Mouse (Mus musculus): ENCODE data around the gene Krt79. TPM values are rescaled to one million over a fixed set of nuclear protein-coding genes. Genes with fewer than 3 reads are reported as not detected.

Gene Krt79
- polyA plus RNA-seq, 1 experiment from 2014 or later = 0.49 TPM

DNA sequence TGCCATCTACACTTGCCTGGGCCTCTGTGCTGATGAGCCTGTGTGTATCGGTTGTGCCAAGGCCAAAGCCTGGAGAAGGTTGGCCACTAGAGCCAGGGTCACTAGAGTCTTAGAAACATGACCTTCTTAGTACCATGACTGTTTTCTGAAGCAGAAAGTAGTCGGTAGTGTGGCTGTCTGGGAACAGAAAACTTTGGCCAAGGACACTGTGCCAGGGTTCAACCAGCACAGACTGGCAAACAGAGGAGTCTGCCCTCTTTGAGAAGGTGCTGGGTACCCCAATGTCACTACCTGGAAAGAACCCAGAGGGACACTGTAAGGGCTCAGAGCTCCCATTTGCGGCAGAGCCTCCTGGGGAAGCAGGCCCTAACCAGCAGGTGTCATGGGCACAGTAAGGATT is 36.5 kb upstream of the Krt79 start:
- peak; percentile 10; the same call in 1 of the 2 replicates for ATAC-seq (ENCODE audit: low FRiP score, low TSS enrichment)
- H3K4me1 ChIP-seq (ENCODE audit: control insufficient read depth, insufficient read depth, low read length) = peaks cover 32% of the 10 kb centered on the region
- H3K4me3 ChIP-seq (ENCODE audit: low read length) = no peak overlapping the region
- peak overlapping the region; percentile 57; the same call in 1 of the 2 replicates for H3K9ac ChIP-seq (ENCODE audit: low read depth, low read length)
- WGBS = 36% methylated on average over 3 of the region's 3 CpGs
- H3K36me3 ChIP-seq (ENCODE audit: control insufficient read depth, insufficient read depth, low read length) = no peaks in the 10 kb centered on the region
- no peaks in the 10 kb centered on the region for H3K9me3 ChIP-seq (ENCODE audit: control insufficient read depth, low read length)
- H3K4me2 ChIP-seq (replicated peaks; ENCODE audit: low read depth, low read length) = peak overlapping the region; percentile 58
- no peaks in the 10 kb centered on the region for H3K27me3 ChIP-seq (ENCODE audit: control insufficient read depth, insufficient read depth, low read length)
- peak overlapping the region; percentile 92 for H3K27ac ChIP-seq (ENCODE audit: low read depth, low read length)

DNA sequence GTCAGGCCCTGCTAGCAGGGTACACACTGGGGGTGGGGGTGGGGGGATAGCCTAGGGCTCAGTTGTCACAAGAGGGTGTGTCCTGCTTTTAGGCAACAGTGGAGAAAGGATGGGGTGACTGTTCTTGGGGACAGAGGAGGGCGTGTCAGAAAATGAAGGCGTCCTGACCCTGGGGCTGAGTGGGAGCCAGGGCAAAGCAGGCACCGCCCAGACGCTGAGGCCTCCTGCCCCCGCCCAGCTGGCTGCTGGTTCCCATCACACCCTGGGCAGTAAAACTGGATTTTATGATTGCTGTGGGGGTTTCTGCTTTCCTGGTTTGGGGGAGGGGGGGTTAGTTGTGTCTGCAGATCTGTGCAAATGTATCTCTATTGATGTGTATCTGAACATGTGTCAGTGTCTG is 35.9 kb upstream of the Krt79 start:
- ATAC-seq (ENCODE audit: low FRiP score, low TSS enrichment) = no peak; the same call in 1 of the 2 replicates
- H3K4me2 ChIP-seq (replicated peaks; ENCODE audit: low read depth, low read length) = no peak overlapping the region

DNA sequence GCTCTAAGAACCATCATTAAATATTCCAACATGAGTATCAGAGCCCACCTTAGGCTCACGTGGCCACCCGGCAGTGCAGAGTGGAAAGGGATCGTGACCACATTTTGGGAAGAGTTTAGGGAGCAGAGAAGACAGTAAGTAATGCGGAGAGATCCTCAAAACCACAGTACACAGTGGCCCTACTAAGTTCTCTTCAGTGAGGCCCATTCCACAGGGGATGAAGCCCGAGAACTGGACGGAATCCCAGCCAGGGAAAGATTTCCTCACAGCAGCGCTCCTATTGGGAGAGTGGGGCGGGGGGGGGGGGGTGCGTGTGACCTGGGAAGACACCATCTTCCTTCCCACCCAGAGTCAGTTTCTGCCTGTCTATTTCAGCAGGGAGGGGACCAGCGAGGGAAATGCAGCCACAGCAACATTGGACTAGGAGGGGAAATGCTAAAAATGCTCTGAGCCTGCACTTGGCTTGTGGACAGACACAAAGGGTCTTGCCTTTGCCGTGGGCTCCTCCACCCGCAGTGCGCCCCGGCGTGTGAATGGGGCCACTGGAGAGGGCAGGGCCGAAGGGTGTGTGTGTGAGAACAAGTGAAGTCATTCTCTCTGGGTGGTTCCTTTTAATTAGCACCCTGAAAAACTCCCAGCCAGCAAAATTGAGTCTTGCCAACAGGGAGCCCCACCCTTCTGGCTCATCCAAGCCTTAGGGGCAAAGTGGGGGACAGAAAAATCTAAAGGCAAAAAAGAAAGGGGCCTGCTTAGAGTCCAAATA is 34.1 kb upstream of the Krt79 start:
- no peak for ATAC-seq (ENCODE audit: low FRiP score, low TSS enrichment)
- no peaks in the 10 kb centered on the region for H3K36me3 ChIP-seq (ENCODE audit: control insufficient read depth, insufficient read depth, low read length)
- no peaks in the 10 kb centered on the region for H3K9me3 ChIP-seq (ENCODE audit: control insufficient read depth, low read length)
- no peaks in the 10 kb centered on the region for H3K27me3 ChIP-seq (ENCODE audit: control insufficient read depth, insufficient read depth, low read length)
- peaks cover 32% of the 10 kb centered on the region for H3K4me1 ChIP-seq (ENCODE audit: control insufficient read depth, insufficient read depth, low read length)
- H3K4me2 ChIP-seq (replicated peaks; ENCODE audit: low read depth, low read length) = no peak overlapping the region
- peak overlapping the region; percentile 27; the same call in 1 of the 2 replicates for H3K27ac ChIP-seq (ENCODE audit: low read depth, low read length)
- H3K9ac ChIP-seq (ENCODE audit: low read depth, low read length) = no peak overlapping the region
- no peak overlapping the region for H3K4me3 ChIP-seq (ENCODE audit: low read length)
- 64% methylated on average over 16 of the region's 16 CpGs for WGBS

More for the DNA sequence above, 35.9 kb upstream of the Krt79 start:
- 19% methylated on average over 5 of the region's 5 CpGs for WGBS
- Histone ChIP-seq H3K9me3 (ENCODE audit: control insufficient read depth, low read length) (no peaks in the 10 kb centered on the region), H3K27ac (ENCODE audit: low read depth, low read length) (peak overlapping the region; percentile 92), H3K4me1 (ENCODE audit: control insufficient read depth, insufficient read depth, low read length) (peaks cover 32% of the 10 kb centered on the region), H3K27me3 (ENCODE audit: control insufficient read depth, insufficient read depth, low read length) (no peaks in the 10 kb centered on the region), H3K4me3 (ENCODE audit: low read length) (no peak overlapping the region), H3K9ac (ENCODE audit: low read depth, low read length) (no peak overlapping the region; the same call in 1 of the 2 replicates), H3K36me3 (ENCODE audit: control insufficient read depth, insufficient read depth, low read length) (no peaks in the 10 kb centered on the region)

DNA sequence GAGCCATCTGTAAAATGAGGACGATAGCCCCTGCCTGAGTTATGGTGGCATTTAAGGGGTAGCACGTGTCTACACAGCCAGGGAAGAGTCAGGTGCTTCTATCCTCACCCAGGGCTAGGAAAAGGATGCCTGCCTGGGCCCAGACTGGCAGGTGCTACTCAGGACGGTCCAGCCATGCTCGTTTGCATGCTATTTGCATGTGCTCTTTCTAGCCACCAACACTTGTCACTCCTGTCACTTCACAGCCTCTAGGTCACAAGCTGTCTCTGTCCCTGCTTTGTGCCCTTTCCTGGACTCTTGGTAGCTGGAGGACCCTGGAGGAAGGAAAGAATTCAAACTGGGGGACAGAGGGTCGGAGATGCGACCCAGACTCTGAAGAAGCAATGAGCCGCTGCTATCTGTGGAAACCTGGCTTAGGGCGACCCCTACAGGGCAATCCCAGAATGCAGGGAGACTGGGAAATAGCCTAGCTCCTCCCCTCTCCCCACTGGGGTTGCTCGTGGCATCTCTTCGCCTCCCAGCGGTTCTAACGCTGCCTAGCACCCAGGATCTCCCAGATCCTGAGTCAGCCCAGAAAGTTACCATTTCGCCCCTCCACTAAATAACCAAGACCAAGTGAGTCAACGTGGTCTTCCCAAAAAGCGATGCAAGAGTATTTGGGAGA is 33.4 kb upstream of the Krt79 start:
- Histone ChIP-seq H3K4me2 (replicated peaks; ENCODE audit: low read depth, low read length) (no peak overlapping the region), H3K9me3 (ENCODE audit: control insufficient read depth, low read length) (no peaks in the 10 kb centered on the region), H3K4me3 (ENCODE audit: low read length) (no peak overlapping the region), H3K27ac (ENCODE audit: low read depth, low read length) (no peak overlapping the region), H3K36me3 (ENCODE audit: control insufficient read depth, insufficient read depth, low read length) (no peaks in the 10 kb centered on the region), H3K27me3 (ENCODE audit: control insufficient read depth, insufficient read depth, low read length) (no peaks in the 10 kb centered on the region), H3K9ac (ENCODE audit: low read depth, low read length) (no peak overlapping the region), H3K4me1 (ENCODE audit: control insufficient read depth, insufficient read depth, low read length) (peaks cover 32% of the 10 kb centered on the region)
- ATAC-seq (ENCODE audit: low FRiP score, low TSS enrichment) = no peak
- WGBS = 15% methylated on average over 15 of the region's 15 CpGs

DNA sequence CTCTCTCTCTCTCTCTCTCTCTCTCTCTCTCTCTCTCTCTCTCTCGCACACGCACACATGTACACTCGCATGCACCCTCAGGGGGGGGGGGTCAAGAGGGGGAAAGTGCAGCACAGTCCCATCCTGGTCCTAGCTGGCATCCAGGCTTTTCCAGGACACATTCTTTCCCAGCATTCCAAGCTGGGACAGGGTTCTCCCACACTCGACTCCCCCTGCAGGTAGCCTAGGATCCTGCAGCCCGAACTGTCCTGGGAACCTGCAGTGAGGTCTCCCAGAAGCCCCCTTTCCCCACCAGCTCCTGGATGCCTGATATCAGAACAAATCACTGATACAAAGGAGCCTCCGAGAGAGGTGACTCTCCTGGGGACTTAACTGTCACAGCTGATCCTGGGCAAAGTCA is 30.4 kb upstream of the Krt79 start:
- 9% methylated on average over 4 of the region's 6 CpGs for WGBS
- H3K27me3 ChIP-seq (ENCODE audit: control insufficient read depth, insufficient read depth, low read length) = no peaks in the 10 kb centered on the region
- no peak overlapping the region for H3K27ac ChIP-seq (ENCODE audit: low read depth, low read length)
- H3K4me3 ChIP-seq (ENCODE audit: low read length) = no peak overlapping the region
- H3K4me2 ChIP-seq (replicated peaks; ENCODE audit: low read depth, low read length) = no peak overlapping the region
- no peaks in the 10 kb centered on the region for H3K9me3 ChIP-seq (ENCODE audit: control insufficient read depth, low read length)
- H3K9ac ChIP-seq (ENCODE audit: low read depth, low read length) = no peak overlapping the region
- H3K36me3 ChIP-seq (ENCODE audit: control insufficient read depth, insufficient read depth, low read length) = no peaks in the 10 kb centered on the region
- no peak for ATAC-seq (ENCODE audit: low FRiP score, low TSS enrichment)
- peaks cover 8% of the 10 kb centered on the region; the same call in 1 of the 2 replicates for H3K4me1 ChIP-seq (ENCODE audit: control insufficient read depth, insufficient read depth, low read length)

DNA sequence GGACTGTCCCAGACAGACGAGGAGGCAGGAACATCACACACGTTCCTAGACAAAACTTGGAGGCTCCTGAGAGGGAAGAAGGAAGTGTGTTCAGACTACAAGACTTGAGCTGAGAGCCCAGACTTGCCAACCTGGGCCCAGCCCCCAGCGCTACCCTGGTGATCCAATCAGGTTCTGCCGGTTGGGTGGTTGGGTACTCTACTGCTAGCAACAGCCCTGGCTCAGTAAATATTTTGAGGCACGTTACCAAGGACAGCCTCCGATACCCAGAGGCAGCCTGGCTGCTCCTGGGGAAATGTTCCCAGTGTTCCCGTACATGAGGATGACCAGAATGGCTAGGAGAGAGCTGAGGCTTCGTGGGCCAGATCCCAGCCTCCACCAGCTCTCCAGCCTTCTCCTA is 26.7 kb upstream of the Krt79 start:
- no peak for ATAC-seq (ENCODE audit: low FRiP score, low TSS enrichment)
- Histone ChIP-seq H3K9me3 (ENCODE audit: control insufficient read depth, low read length) (no peaks in the 10 kb centered on the region), H3K4me2 (replicated peaks; ENCODE audit: low read depth, low read length) (no peak overlapping the region), H3K36me3 (ENCODE audit: control insufficient read depth, insufficient read depth, low read length) (no peaks in the 10 kb centered on the region), H3K27ac (ENCODE audit: low read depth, low read length) (no peak overlapping the region), H3K4me3 (ENCODE audit: low read length) (no peak overlapping the region), H3K27me3 (ENCODE audit: control insufficient read depth, insufficient read depth, low read length) (no peaks in the 10 kb centered on the region), H3K9ac (ENCODE audit: low read depth, low read length) (no peak overlapping the region), H3K4me1 (ENCODE audit: control insufficient read depth, insufficient read depth, low read length) (no peaks in the 10 kb centered on the region)
- WGBS = 78% methylated on average over 8 of the region's 8 CpGs

DNA sequence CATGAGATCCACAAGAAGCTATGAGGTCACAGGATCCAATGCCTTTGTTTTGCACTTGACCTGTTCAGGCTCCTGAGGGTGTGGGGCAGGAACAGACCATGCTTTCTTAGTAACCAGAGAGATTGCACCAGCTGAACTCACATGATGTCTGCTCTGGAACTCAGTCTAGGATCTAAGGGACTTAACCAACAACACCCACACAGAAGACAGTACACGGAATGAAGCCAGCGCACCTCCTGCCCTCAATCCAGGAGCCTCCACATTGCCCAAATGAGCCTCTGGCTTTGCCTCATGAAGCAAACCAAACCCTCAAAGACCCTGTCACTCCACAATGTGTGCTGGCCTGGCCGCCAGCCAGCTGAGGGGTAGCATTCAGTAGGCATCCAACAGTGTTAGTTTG is 18.8 kb upstream of the Krt79 start:
- ATAC-seq (ENCODE audit: low FRiP score, low TSS enrichment) = no peak
- Histone ChIP-seq H3K4me3 (ENCODE audit: low read length) (no peak overlapping the region), H3K9me3 (ENCODE audit: control insufficient read depth, low read length) (no peaks in the 10 kb centered on the region), H3K4me1 (ENCODE audit: control insufficient read depth, insufficient read depth, low read length) (no peaks in the 10 kb centered on the region), H3K9ac (ENCODE audit: low read depth, low read length) (no peak overlapping the region), H3K27ac (ENCODE audit: low read depth, low read length) (no peak overlapping the region), H3K36me3 (ENCODE audit: control insufficient read depth, insufficient read depth, low read length) (no peaks in the 10 kb centered on the region), H3K27me3 (ENCODE audit: control insufficient read depth, insufficient read depth, low read length) (peaks cover 3% of the 10 kb centered on the region; the same call in 1 of the 2 replicates), H3K4me2 (replicated peaks; ENCODE audit: low read depth, low read length) (no peak overlapping the region)
- whole genome bisulfite sequencing = 78% methylated on average over 3 of the region's 3 CpGs

DNA sequence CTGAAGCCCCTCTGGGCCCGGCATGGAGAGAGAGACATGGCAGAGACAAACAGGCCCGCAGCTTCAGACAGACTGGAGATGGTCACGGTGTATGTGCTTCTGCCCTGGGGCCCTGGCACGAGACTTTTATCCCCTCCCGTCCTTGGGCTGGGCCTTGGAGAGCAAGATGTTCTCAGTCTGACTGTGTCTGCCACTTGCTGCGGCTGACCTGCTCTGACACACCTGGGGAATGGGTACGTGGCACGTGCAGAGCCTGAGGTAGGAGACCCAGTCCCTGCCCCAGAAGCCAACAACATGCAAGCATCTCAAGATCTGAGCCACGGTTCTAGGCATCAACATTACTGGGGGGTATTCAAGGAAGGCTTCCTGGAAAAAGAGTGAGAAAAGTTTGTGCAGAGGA is 14.1 kb upstream of the Krt79 start, which contains the start of gene Krt78:
Krt78 (minus strand) TSS at position 101 of the 400 bp plus-strand sequence.
- Histone ChIP-seq H3K27ac (ENCODE audit: low read depth, low read length) (no peak within 1 kb of the TSS), H3K4me2 (replicated peaks; ENCODE audit: low read depth, low read length) (no peak within 1 kb of the TSS), H3K9ac (ENCODE audit: low read depth, low read length) (no peak within 1 kb of the TSS), H3K36me3 (ENCODE audit: control insufficient read depth, insufficient read depth, low read length) (no peaks in the 10 kb centered on the region), H3K4me3 (ENCODE audit: low read length) (no peak within 1 kb of the TSS), H3K9me3 (ENCODE audit: control insufficient read depth, low read length) (no peaks in the 10 kb centered on the region), H3K4me1 (ENCODE audit: control insufficient read depth, insufficient read depth, low read length) (no peaks in the 10 kb centered on the region), H3K27me3 (ENCODE audit: control insufficient read depth, insufficient read depth, low read length) (peaks cover 3% of the 10 kb centered on the region; the same call in 1 of the 2 replicates)
- WGBS = 84% methylated on average over 9 of the region's 9 CpGs
- no peak for ATAC-seq (ENCODE audit: low FRiP score, low TSS enrichment)

Measured in kidney, embryonic 14.5 days (tissue).